Mouse (Mus musculus) fat pad, adult 2 months (tissue): Measurements from ENCODE around the gene Khdc1b.
"Not testable (repeated sequence)": the region's sequence is repeated elsewhere in the genome, so short reads cannot be mapped to it uniquely, and the experiment has no call there.

Experiments used
- DNase-seq: peaks from one replicate; pipeline ENCODE4 v3.0.0-alpha.2; 2011; ENCODE audit warnings: low read depth, low spot score; ENCODE audit errors: extremely low read depth

Khdc1b gene

GRCm38 (mm10) chr1:21383256-21383655 lies at the start of gene Khdc1b:
Khdc1b (plus strand) TSS chr1:21383556.
- DNase-seq = no peak

GRCm38 (mm10) chr1:21335836-21336235 lies 47.5 kb upstream of the Khdc1b start:
- no peak for DNase-seq

GRCm38 (mm10) chr1:21340745-21341144 lies 42.6 kb upstream of the Khdc1b start:
- DNase-seq = peak; percentile 71

GRCm38 (mm10) chr1:21344253-21344652 lies 39.1 kb upstream of the Khdc1b start:
- DNase-seq = no peak

GRCm38 (mm10) chr1:21344752-21345151 lies 38.6 kb upstream of the Khdc1b start:
- DNase-seq = not testable (repeated sequence)

GRCm38 (mm10) chr1:21349341-21349740 lies 34.0 kb upstream of the Khdc1b start, which contains the start of gene Khdc1a:
Khdc1a (plus strand) TSS chr1:21349641.
- no peak for DNase-seq

GRCm38 (mm10) chr1:21368031-21368430 lies 15.3 kb upstream of the Khdc1b start, which contains the start of gene Khdc1c:
Khdc1c (plus strand) TSS chr1:21368331.
- DNase-seq = not testable (repeated sequence)

- no peak for DNase-seq
These were observed 7.8 kb downstream of the Khdc1b start for GRCm38 (mm10) chr1:21391138-21391671.

GRCm38 (mm10) chr1:21402804-21403203 lies 19.4 kb downstream of the Khdc1b start:
- no peak for DNase-seq

GRCm38 (mm10) chr1:21407266-21407665 lies 23.9 kb downstream of the Khdc1b start:
- no peak for DNase-seq

GRCm38 (mm10) chr1:21411331-21412196 lies 28.2 kb downstream of the Khdc1b start:
- no peak for DNase-seq

GRCm38 (mm10) chr1:21412197-21412555 lies 28.8 kb downstream of the Khdc1b start:
- DNase-seq = no peak

GRCm38 (mm10) chr1:21419370-21419769 lies 36.0 kb downstream of the Khdc1b start:
- no peak for DNase-seq

- DNase-seq = no peak
These were observed 42.3 kb downstream of the Khdc1b start for GRCm38 (mm10) chr1:21425654-21426053.

GRCm38 (mm10) chr1:21428079-21428478 lies 44.7 kb downstream of the Khdc1b start:
- no peak for DNase-seq

GRCm38 (mm10) chr1:21431666-21432065 lies 48.3 kb downstream of the Khdc1b start:
- DNase-seq = no peak

GRCm38 (mm10) chr1:21434853-21435252 lies 51.5 kb downstream of the Khdc1b start:
- no peak for DNase-seq
